Mouse (Mus musculus) MEL (cell line): ENCODE measurements at regions not wholly inside any gene's neighbourhood (a gene's known extent, or its start where the extent isn't known, plus 50 kb on each side); places are given as distances from the start of the nearest gene placed in this dataset.

Source experiments
- CTCF ChIP-seq, 3 experiments: IDR thresholded peaks in 2 of 3; conservative IDR thresholded peaks in 1 of 3; 2 replicates each; pipeline ENCODE4 v1.5.1; 2011 to 2012; ENCODE audit warnings: low read length in 3 of 3, low read depth in 2 of 3, mild to moderate bottlenecking in 2 of 3, improper control_type of control experiment in 1 of 3, inconsistent platforms in 1 of 3, mixed read lengths in 1 of 3, moderate library complexity in 1 of 3; ENCODE audit not compliant: control insufficient read depth in 1 of 3, insufficient read depth in 1 of 3, poor library complexity in 1 of 3, severe bottlenecking in 1 of 3
- EP300 ChIP-seq, 2 experiments: IDR thresholded peaks; 2 replicates each; pipeline ENCODE4 v1.6.1; 2011; ENCODE audit warnings: improper control_type of control experiment in 2 of 2, low read length in 2 of 2, low read depth in 1 of 2, mild to moderate bottlenecking in 1 of 2
- ETS1 ChIP-seq: IDR thresholded peaks from 2 replicates; pipeline ENCODE4 v1.6.1; 2012; ENCODE audit warnings: low read depth, mild to moderate bottlenecking, inconsistent platforms, low read length, improper control_type of control experiment, moderate library complexity
- MYC ChIP-seq: IDR thresholded peaks from 2 replicates; pipeline ENCODE4 v1.6.1; 2011; ENCODE audit warnings: low read depth, mild to moderate bottlenecking, low read length, improper control_type of control experiment, moderate library complexity
- POLR2AphosphoS2 ChIP-seq: IDR thresholded peaks from 2 replicates; pipeline ENCODE4 v1.6.1; 2011; ENCODE audit warnings: low read length, improper control_type of control experiment
- TCF12 ChIP-seq: IDR thresholded peaks from 2 replicates; pipeline ENCODE4 v1.6.1; 2014; ENCODE audit warnings: low read depth, mild to moderate bottlenecking, inconsistent platforms, low read length, improper control_type of control experiment, moderate library complexity
- ZC3H11A ChIP-seq: IDR thresholded peaks from 2 replicates; pipeline ENCODE4 v1.6.1; 2012; ENCODE audit warnings: low read depth, mild to moderate bottlenecking, inconsistent platforms, low read length, improper control_type of control experiment

DNA sequence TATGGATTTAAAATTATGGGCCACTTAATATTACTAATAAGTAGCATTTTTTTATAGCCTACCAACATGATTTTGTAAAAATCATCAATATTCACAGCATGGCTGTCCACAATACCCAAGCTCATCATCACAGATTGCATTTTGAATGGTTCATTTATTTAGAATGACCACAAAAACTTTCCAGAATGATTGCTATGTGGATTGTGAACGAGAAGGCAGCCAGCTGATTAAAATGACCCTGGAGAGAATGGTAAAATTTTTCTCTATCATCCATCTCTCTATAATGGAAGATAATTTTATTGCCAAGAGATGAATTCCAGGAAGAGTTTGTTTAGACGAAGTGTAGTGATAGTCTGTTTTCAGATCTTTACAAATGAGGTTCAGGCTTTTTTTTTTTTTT, 54.6 kb upstream of the Cttnbp2 start:
- TF ChIP-seq ZC3H11A (no peak), EP300 (IDR thresholded peaks at IDR 0.05; ENCODE audit: low read depth in 1 of 2, low read length in 2 of 2) (no peak), CTCF (IDR thresholded peaks at IDR 0.05 in 2 of 3, conservative IDR thresholded peaks at IDR 0.05 in 1 of 3; ENCODE audit: control insufficient read depth in 1 of 3, insufficient read depth in 1 of 3, low read depth in 2 of 3, low read length in 3 of 3, poor library complexity in 1 of 3, severe bottlenecking in 1 of 3) (no peak), ETS1 (no peak), MYC (no peak), POLR2AphosphoS2 (no peak), TCF12 (no peak)
